Mouse (Mus musculus) megakaryocyte, embryonic 14.5 days (primary cell): ENCODE measurements around the gene Thumpd1.

ENCODE experiments used
- FLI1 ChIP-seq: IDR thresholded peaks from 2 replicates; pipeline ENCODE4 v1.6.1; 2012; ENCODE audit warnings: low read length, inconsistent platforms, mixed read lengths
- GATA1 ChIP-seq: IDR thresholded peaks from 3 replicates; pipeline ENCODE4 v1.6.1; 2012; ENCODE audit warnings: mixed read lengths, low read length, inconsistent platforms, borderline replicate concordance

- TF ChIP-seq FLI1 (no peak), GATA1 (no peak)
Measured at GRCm38 (mm10) chr7:119762166-119762697, 41.6 kb upstream of the Thumpd1 start.
